Mouse (Mus musculus): ENCODE data around the gene Gkap1. TPM values are rescaled to one million over a fixed set of nuclear protein-coding genes. Genes with fewer than 3 reads are reported as not detected.

Gkap1 gene
- total RNA-seq, 1 experiment from 2014 or later, result 47.3 TPM

DNA sequence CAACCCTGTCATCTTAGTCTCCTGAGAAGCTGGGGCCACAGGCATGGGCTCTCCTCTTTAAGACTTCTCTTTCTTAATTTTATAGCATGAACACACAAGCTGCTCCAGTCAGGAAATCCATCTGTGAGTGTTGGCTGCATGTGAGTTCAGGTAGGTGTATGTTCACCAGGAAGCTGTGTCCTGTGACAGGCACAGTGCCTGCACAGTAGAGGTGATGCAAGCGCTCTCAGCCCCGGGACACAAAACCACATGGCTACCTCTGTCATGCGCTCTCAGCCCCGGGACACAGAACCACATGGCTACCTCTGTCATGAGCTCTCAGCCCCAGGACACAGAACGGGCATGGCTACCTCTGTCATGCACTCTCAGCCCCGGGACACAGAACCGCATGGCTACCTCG lies 12.0 kb downstream of the Gkap1 start:
- no peak for DNase-seq

DNA sequence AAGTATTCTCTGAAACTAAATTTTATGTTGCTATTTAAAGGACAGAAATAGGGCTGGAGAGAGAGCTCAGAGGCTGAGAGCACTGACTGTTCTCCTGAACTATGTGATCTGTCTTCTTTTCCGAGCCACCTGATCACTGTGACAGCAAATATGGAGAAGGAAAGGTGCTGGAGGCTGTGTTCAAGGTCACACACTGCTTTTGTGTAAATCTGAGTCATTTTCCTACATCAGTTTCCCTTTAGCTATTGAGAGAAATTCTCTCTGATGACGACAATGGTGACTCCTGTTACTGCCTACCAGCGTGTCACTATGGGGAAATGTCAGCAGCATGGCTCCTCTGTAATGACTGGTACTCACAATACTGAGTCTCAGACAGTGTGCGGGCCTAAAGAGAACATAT lies 13.8 kb downstream of the Gkap1 start:
- DNase-seq, result no peak

DNA sequence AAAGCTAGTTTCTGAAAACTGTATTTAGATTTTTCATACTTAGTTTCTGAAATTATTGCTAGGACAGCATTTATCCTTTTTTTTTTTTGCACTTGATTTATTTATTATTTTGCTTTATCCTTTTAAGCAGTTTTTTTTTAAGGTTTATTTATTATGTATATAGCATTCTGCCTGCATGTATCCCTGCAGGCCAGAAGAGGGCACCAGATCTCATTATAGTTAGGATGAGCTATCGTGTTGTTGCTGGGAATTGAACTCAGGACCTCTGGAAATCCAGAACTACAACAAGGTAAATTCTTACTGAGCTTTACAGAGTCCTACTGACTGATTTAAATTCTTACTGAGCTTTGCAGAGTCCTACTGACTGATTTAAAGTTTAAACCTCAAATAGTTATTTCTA lies 22.2 kb downstream of the Gkap1 start:
- DNase-seq, result no peak

DNA sequence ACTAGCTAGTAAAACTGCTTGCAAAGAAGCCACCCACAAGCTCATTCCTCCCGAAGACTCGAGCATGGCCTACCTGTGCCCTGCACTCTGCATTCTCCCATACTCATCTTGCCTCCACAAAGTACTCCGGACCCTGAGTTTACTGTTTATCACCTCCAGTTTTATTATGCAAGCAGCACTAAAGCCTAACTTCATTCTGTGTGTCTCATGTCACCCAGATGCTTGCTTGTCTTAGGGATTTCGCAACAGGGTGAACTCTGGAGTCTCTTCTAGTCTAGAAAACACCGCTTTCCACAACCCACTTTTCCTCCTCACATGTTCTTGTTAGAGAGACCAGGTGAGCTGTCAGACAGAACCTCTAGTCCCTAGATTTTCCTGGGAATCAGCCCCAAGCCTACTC lies 26.5 kb downstream of the Gkap1 start:
- no peak for DNase-seq

DNA sequence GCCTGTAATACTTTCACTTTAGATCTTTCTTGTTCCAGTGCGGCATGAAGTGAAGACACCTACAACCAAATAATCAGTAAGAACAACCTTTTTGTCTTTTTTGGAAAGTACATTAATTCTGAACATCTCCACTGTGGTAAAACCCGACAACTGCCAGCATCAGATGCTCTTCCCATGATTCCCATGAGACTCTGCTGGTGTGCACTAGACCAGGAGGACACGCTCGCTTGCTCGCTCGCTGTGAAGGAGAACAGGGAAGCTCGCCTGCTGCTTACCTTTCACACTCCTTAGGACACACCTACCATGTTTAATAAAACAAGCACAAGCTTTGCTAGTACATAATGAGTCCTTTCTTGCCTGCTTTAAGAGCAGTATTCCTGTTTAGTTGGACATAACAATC lies 39.0 kb downstream of the Gkap1 start:
- no peak for DNase-seq

DNA sequence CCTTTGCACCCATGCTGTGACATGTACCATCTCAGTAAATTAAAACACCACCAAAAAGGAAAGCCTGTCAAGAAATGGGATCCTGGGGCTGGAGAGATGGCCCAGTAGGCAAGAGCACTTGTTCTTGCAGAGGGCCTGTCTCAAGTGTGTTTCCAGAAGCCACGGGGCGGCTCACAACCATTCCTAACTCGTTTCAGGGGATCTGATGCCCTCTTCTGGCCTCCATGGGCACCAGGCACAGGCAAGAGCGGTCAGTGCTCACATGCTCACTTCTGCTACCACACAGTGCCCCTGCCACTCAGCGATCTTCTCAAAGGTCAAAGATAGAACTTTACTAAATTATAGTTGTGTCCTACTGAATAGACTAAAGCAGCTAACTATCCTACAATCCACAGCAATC lies 42.9 kb downstream of the Gkap1 start:
- peak; percentile 52 for DNase-seq

DNA sequence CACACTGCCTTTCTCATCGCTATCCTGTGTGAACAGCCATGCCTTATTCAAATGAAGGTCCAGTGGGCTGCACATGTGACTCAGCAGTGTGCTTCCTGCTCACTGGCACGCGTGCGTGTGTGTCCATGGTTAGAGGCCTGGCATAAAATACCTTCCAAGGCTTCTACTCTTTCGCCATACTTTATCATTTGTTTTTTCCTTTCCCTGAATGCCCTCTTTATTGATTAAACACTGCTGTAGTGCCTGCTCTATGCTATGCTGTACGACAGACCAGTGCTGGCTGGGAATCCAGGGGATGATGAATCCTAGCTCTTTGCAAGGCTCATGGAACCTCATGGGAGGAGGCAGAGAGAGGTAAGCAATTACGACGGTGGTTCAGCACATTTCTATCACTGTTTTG lies 43.4 kb downstream of the Gkap1 start:
- no peak for DNase-seq

DNA sequence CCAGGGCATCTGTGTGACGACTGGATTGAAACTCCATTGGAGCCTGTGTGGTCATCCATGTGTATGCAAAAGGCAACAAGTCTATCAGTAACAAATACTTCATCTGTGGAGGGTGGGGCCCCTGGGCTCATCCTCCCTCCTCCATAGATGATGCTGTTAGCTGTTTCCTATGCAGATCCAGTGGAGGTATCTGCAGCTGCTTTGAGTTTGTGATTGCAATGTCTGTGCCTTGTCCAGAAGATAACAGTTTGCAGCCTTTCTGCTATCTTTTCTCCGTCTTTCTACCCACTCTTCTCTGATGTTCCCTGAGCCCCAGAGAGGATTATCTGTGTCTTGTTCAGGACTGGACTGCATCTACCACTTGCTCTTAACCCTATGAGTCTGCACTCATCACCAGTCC lies 46.9 kb downstream of the Gkap1 start:
- no peak for DNase-seq

DNA sequence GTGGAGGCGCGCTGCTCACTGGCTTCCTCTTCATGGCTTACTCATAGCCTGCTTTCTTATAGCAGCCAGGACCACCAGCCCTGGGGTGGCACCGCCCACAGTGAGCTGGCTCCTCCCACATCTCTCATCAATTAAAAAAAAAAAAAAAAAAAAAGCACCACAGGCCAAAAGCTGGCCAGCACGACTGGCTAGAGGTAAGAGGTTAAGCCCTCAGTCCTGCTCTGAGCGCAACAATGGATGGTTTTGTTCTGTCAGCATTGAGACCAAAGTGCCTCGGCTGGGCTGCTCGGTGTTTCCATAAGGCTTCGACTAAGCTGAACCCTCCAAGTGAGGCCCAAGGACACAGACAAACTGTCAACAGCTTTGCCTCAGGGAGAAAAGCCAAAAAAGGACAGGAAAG lies 49.8 kb downstream of the Gkap1 start:
- no peak for DNase-seq

DNA sequence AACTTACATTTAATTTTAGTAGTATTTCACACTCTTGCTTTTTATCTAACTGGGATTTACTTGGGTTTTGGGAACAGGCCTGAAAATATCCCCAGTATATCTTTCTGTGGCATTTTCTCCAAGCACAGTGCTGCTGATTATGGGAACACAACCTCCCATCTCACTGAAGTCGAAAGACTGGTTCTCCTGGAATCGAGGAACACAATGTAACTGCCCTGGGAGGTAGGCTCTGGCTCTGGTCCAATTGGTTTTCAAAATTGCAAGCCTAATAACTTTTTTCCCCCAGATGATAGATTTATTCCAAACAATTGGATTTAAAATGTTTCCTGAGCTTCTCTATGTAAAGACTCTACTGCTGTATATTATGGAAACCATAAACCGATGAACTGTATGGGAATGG lies 55.3 kb downstream of the Gkap1 start:
- no peak for DNase-seq

DNA sequence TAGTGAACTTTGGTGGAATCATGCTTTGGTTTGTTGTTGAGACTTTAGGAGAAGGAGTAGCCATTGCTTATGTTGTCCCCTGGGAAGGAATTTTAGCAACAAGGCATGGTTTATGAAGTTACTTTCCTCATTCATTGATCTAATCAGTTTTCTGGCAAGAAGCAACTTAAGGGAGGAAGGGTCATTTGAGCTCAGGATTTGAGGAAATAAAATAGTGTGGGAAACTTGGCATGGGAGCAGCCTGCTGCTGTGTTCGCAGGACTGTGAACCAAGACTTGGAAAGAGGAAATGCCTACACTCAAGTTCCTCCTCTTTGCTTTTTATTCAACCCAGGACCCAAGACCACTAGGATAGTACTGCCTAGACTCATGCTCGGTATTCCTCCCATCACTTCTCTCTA lies 58.0 kb downstream of the Gkap1 start:
- no peak for DNase-seq

DNA sequence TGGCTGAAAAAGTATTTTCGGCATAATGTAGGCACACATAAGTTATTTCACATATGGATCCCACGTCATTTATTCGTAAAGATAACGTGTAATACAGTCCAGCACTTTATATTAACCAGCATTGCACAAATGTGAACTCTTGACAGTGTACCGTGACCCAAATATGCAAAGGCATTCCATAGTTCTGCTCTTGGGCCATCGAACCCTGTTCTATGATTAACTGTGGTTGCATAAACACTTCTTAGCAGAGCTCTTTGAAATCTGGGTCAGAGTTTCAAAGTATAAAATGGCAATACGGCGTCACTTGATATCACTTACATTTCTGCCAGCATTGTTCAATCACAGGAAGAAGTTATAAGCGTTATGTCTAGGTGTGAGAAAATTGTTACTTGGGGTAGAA lies 59.1 kb downstream of the Gkap1 start:
- DNase-seq, result no peak

DNA sequence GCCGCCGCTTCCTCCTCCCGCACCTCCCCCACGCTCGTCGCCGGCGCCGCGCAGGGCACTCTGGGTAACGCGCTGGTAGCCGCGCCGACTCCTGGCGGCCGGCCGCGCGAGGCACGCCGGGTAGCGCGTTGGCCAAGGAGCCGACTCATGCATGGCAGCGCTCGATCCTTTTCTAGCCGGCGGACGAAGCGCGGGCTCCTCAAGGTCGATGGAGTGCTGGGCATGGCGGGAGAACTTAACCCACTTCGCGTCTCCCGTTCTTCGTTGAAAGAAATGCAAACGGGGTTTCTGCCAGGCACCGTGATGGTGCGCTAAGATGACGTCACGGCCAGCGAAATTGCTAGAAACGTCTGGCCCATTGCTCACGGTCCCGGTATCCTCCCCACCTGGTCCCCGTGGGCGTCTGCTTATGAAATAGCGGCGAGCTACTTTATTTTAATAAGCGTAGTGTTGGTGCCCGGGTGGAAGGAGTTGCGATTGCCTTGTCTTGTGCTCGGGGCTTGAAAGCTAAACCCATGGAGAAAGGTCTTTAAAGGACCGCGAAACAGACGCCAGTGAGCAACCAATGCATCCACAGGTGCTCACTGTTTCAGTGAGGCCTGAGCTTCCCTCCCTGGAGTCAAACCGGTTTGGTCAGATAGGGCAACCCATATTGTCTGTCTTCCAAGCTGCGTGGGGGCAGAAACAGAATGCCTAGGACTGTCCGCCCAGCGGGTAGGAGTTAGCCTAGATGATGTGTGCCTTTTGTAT lies 59.7 kb downstream of the Gkap1 start, which contains the start of gene Ubqln1:
Gene Ubqln1 (minus strand): TSS at position 62 of the 750 bp plus-strand sequence.
- peak; percentile 91 for DNase-seq

DNA sequence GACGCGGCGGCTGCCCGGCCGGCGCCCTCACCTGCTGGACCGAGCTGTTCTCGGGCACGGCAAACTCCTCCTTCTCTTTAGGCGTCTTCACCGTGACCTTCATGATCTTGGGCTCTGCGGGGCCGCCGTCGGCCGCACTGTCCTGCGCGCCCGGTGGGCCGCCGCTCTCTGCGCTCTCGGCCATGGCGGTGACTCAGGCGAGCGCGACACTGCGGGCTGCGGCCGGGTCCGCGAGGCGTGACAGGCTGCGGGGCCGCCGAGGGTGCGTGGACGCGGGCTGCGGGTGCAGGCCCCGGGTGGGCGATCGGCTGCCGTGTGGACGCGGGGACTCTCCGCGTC lies 60.3 kb downstream of the Gkap1 start:
- DNase-seq, result no peak

DNA sequence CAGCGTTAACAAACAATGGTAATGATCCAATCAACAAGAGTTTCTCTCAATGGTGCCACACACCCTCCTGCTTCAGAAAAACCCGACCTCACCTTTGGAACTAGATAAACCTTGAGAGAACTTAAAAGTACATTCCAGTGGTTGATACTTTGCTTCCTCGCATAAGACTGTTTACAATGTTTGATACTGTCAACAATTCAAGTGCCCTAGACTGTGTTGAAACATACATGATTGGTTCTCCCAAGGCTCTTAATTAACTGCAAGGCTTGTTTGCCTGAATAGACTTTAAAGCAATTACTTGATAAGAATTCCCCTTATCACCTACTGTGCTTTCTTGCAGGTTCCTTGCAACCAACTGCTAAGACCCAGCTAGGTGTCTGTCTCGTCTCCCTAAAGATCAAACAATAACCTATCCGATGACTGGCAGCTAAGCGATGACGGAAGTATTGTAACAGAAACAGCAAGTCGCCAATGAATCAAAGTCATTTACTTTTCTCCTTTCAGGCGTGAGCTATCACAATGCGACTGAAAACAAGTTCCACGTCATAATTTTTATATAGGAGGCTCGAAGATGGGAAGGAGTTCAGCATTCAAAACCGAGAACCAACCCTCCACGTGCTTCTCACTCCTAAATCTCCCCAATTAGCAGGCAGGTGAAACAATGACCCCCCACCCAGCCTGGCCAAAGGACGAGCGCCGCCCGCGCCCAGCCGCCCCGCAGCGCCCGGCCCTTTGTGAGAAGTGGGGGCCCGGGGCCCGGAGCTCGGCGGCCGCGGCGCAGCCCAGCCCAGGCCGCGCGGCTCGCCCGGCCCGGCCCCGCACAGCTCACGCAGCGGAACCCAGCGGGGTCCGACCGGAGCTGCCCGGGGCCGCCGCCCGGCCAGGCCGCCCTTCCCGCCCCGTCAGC lies 60.9 kb downstream of the Gkap1 start:
- DNase-seq, result no peak

DNA sequence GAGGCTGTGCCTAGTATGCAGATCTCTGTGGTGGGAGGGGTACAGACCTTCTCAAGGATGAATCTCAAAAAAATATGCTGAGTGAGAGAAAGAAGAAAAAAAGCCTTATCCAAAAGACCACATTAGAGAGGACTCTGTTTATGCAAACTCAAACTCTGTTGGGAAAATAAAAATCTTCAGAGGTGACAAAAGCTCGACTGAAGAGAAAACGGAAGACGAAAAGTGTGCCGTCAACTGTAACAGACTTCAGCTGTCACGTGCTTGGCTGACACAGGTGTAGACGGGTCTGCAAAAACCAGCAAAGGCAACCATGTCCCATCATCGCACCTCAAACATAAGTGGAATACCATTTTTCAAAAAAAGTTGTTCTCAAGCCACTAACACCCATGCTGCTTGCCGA lies 61.7 kb downstream of the Gkap1 start:
- no peak for DNase-seq

DNA sequence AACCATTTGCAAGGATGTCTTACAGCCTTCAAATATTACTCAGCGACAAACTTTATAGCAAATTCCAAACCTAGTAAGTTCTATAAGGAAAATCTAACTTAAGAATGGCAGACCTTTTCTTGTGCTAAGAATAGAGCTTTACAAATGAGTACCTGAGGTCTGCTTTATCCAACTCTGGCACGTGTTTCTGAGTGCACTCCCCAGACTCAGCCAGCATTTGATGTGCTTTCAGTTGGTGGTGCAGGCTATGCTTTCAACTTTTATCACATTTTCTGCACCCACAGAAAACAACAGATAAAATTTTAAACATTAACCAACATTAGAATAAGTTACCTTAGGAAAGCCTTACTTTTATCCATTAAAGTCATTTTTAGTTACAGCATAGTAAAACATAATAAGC lies 63.0 kb downstream of the Gkap1 start:
- DNase-seq, result no peak

DNA sequence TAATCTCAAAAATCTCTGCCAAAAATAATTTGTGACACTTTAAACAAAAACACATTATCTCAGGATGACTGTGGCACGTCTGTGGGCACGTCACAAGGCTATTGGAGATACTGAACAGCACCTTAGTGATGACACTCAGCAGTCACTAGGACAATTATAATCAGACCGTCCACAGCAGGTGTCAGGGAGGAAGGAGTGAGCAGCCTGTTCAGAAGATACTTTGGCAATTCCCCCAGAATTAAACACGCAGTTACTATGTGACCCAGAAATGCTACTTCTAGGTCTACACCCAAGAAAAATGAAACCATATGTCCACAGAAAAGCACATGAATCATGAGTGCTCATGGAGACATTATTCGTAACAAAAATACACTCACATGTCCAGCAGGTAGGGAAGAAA lies 65.1 kb downstream of the Gkap1 start:
- no peak for DNase-seq

DNA sequence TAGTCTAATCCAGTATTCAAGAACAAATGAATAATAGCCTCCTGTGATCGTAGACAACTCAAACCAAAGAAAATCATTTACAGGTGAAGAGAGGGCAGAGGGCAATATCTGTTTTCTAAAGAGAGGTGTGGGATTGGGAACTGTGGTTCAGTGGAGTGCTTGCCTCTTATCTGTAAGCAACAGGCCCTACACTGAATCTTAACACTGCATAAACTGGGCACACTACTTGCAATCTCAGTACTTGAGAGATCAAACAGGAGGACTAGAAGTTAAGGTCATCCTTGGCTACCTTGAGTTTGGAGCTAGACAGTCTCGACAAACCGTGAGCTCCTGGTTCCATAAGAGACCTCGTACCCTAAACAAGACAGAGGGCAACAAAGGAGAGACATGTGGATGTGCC lies 69.4 kb downstream of the Gkap1 start:
- DNase-seq, result no peak

DNA sequence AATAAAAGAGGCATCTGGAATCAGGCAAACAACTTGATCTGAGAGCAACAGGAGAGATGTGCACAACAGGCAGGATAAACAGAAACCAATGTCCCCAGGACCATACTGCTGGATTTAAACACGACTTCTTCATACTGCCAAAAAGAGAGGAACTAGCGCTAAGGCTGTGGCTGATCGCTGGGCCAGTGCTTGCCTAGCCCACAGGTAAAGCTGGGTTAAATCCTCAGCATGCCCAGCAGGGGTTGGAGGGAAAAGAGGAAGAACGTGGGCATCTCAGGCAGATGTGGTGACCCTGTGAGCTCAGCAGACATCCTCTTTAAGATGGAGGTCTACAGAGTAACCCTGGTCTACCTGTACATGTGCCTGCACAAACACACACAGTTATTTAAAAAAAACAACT lies 70.5 kb downstream of the Gkap1 start:
- no peak for DNase-seq

DNA sequence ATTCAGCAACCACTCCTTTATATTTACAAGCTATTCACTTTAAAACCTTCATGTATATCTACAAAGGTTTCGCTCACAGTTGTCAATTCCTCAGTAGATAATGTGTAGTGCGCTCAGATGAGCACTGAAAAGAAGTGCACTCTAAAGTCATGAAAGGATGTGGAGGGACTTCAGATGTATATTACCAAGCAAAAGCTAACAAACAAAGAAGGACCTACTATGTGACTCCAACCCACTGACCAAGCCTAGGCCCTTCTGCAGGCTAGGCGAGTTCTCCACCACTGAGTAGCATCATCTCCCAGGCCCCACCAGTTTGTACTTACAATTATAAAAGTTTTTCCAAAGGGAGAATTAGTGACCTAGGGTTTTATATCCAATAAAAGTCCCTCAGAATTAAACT lies 71.3 kb downstream of the Gkap1 start:
- no peak for DNase-seq

DNA sequence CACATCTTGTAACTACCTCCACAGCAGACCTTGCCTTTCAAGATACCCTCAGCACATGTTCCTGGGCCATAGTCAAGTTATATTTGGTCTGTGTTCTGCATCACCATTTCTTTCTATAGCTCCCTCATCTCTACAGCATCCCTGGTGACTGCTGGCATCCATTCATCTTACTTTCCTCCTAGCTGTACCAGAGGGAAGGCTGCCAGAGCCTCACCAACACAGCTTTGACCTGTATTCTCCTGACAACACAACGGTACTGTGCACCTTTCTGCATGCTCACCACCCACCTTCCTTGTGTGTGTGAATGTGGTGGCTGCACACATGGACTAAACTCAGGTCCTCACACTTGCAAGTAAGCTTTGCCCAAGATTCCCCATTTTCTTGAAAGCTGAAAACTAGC lies 72.6 kb downstream of the Gkap1 start:
- DNase-seq, result no peak

DNA sequence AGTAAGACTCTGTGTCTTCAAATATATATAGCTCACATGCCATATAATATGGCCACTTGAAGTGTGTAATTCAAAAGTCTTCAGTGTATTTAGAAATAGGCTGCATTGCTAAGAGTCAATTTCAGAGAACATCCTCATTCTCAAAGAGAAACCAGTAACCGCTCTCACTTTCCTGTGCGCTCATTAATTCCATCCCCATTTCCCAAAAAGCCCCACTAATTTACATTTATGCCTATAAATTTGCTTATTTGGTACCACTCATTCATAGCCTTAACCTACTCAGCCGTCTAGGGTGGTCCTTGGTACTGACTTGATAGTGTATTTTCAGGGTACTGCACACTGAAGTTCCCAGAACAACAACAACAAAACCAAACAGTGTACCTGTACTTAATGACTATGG lies 73.6 kb downstream of the Gkap1 start:
- DNase-seq, result no peak

DNA sequence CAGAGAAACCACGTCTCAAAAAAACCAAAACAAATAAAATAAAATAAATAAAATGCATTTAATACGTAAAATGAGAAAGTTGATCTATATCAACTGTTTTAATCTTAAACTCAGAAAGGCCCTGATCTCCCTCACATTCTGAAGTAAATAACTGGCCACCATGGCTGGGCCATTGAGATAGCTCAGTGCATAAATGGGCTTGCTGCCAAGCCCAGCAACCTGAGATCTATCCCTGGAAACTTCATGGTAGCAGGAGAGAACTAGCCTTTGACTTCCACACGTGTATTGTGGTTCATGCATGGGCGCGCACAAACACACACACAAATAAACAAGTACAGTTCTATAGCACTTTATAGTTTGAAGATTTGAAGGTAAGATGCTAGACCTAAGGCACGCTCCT lies 74.2 kb downstream of the Gkap1 start:
- DNase-seq, result no peak

Data from adrenal gland, postnatal 25 days (tissue).